Mouse (Mus musculus) heart, adult 2 months (tissue): Measurements from ENCODE around the gene Per3. TPM values are rescaled to one million over a fixed set of nuclear protein-coding genes. Genes with fewer than 3 reads are reported as not detected.
"Not testable (repeated sequence)": the region's sequence is repeated elsewhere in the genome, so short reads cannot be mapped to it uniquely, and the experiment has no call there.

Experiments
- DNase-seq, 2 experiments: peaks; one replicate each; pipeline ENCODE4 v3.0.0; 2021
- H3K27ac ChIP-seq: fragments of 200-600 bp; 2 replicates; pipeline ENCODE4 v1.8.1; 2022
- H3K27me3 ChIP-seq: fragments of 200-500 bp; 2 replicates; pipeline ENCODE4 v1.6.1; 2012; ENCODE audit warnings: mild to moderate bottlenecking, low read length, inconsistent platforms, mixed read lengths; ENCODE audit not compliant: control insufficient read depth, insufficient read depth
- H3K36me3 ChIP-seq: fragments of 200-500 bp; 2 replicates; pipeline ENCODE4 v1.6.1; 2012; ENCODE audit warnings: low read length, inconsistent platforms; ENCODE audit not compliant: control insufficient read depth, insufficient read depth
- H3K4me1 ChIP-seq: fragments of 200-500 bp; 2 replicates; pipeline ENCODE4 v1.6.1; 2011; ENCODE audit warnings: low read length; ENCODE audit not compliant: control insufficient read depth, insufficient read depth
- H3K4me3 ChIP-seq: fragments of 200-600 bp; 2 replicates; pipeline ENCODE4 v1.8.1; 2022
- H3K79me2 ChIP-seq: fragments of 200-500 bp; replicated peaks from 2 replicates; pipeline ENCODE4 v1.6.1; 2012; ENCODE audit warnings: mild to moderate bottlenecking, inconsistent platforms, low read length, moderate library complexity, mixed read lengths; ENCODE audit not compliant: control insufficient read depth, insufficient read depth
- H3K9ac ChIP-seq: fragments of 200-500 bp; 2 replicates; pipeline ENCODE4 v1.6.1; 2012; ENCODE audit warnings: low read depth, mild to moderate bottlenecking, control low read depth, inconsistent platforms, low read length, mixed read lengths
- CTCF ChIP-seq: fragments of 200-600 bp; IDR thresholded peaks from 2 replicates; pipeline ENCODE4 v1.8.1; 2022; ENCODE audit warnings: antibody characterized with exemption, mild to moderate bottlenecking, moderate library complexity
- EP300 ChIP-seq: fragments of 200-500 bp; IDR thresholded peaks from 2 replicates; pipeline ENCODE4 v1.6.1; 2011; ENCODE audit warnings: low read depth, low read length, control low read depth; ENCODE audit not compliant: insufficient read depth
- POLR2A ChIP-seq: fragments of 200-500 bp; IDR thresholded peaks from 2 replicates; pipeline ENCODE4 v1.6.1; 2011; ENCODE audit warnings: mild to moderate bottlenecking, low read depth, low read length, control low read depth; ENCODE audit not compliant: insufficient read depth
- WGBS: fragments of 180-500 bp; shearing (Covaris S2); methylation state at CpG from one replicate; pipeline ENCODE4 v1.1.7; 2018; 5-methylcytosine and 5-hydroxymethylcytosine counted together
- intact Hi-C: fragments of 180-260 bp; cut with DNase I; formaldehyde crosslinking; loops from one replicate; pipeline ENCODE4 v1.15.1; 2025
- polyA plus RNA-seq: library from polyadenylated mRNA; depleted of rRNA; stranded (reverse); fragments of >200 nt; gene quantifications from 2 replicates; pipeline ENCODE4 v1.2.3, GENCODE M21; 2012
- total RNA-seq, 2 experiments: library from RNA; stranded (reverse); gene quantifications; 2 replicates each; pipeline ENCODE4 v1.2.3; 2021

Per3 gene
- total and polyA plus RNA-seq, 3 experiments: 2.2 to 12.2 (median 11.1) TPM

DNA sequence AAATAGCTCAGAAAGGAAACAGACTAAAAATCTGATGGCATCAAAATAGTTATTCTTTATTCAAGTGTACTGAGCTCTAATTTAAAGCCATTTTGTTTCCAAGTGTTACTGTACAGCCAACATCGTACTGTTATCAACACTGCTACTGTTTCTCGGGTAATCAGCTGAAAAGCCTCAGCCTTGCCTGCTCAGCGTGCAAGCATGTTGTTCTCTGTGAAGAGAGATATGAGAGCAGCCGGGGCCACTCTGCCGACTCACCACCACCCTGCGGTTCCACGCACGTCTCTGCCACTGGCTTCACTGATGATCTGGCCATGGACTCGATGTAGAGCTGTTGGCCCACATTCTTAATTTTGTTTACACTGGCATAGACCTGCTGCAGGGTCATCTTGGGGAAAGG, 20.3 kb downstream of the Per3 start:
- Histone ChIP-seq H3K4me1 (no peaks in the 10 kb centered on the region), H3K79me2 (no peaks in the 10 kb centered on the region), H3K9ac (no peak overlapping the region), H3K27me3 (no peaks in the 10 kb centered on the region), H3K36me3 (no peaks in the 10 kb centered on the region), H3K4me3 (no peak overlapping the region), H3K27ac (no peak overlapping the region)
- 48% methylated on average over 9 of the region's 9 CpGs for WGBS
- TF ChIP-seq EP300: no peak
- TF ChIP-seq POLR2A: no peak
- TF ChIP-seq CTCF: no peak
- no peak for DNase-seq
- intact Hi-C loops: no loop called here

- H3K36me3 ChIP-seq, H3K9ac ChIP-seq, H3K27me3 ChIP-seq, H3K4me3 ChIP-seq, H3K4me1 ChIP-seq, intact Hi-C loops, DNase-seq, H3K27ac ChIP-seq, H3K79me2 ChIP-seq: not testable (repeated sequence)
- WGBS: 77% methylated on average over 1 of the region's 1 CpGs
Observed at GRCm38 (mm10) chr4:151017356-151017755, 27.1 kb downstream of the Per3 start.

DNA sequence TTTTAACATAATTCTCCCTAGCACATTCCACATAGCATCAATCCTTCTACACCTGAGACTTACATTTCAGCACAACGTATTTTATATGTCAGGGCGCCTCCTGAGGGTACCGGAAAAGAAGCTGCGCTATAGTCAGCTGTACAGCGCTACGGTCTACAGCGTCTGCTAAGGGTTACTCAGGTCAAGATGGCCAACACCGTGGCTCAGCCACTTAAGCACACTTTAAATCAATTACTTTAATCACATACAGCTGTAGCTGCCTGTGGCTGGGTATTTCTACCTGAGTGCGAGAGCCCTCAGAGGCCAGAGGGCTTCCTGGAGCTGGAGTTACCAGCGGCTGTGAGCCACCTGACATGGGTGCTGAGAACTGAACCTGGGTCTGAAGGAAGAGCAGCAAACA, 28.5 kb downstream of the Per3 start:
- TF ChIP-seq POLR2A (no peak), EP300 (no peak), CTCF (no peak)
- intact Hi-C loops: no loop called here
- H3K4me1 ChIP-seq: no peaks in the 10 kb centered on the region
- H3K27me3 ChIP-seq: no peaks in the 10 kb centered on the region
- no peak overlapping the region for H3K4me3 ChIP-seq
- no peaks in the 10 kb centered on the region; the same call in 1 of the 2 replicates for H3K36me3 ChIP-seq
- no peaks in the 10 kb centered on the region for H3K79me2 ChIP-seq
- WGBS: 94% methylated on average over 10 of the region's 10 CpGs
- no peak overlapping the region for H3K27ac ChIP-seq
- no peak overlapping the region for H3K9ac ChIP-seq
- DNase-seq: no peak

GRCm38 (mm10) chr4:151010316-151010715, 34.1 kb downstream of the Per3 start:
- DNase-seq: no peak
- H3K27ac ChIP-seq: no peak overlapping the region
- H3K9ac ChIP-seq: no peak overlapping the region
- H3K4me1 ChIP-seq: no peaks in the 10 kb centered on the region
- no peaks in the 10 kb centered on the region for H3K36me3 ChIP-seq
- no peak overlapping the region for H3K4me3 ChIP-seq
- no peaks in the 10 kb centered on the region for H3K27me3 ChIP-seq
- TF ChIP-seq CTCF (no peak), EP300 (no peak)
- intact Hi-C loops: no loop called here
- no peaks in the 10 kb centered on the region for H3K79me2 ChIP-seq
- 94% methylated on average over 7 of the region's 7 CpGs for WGBS

DNA sequence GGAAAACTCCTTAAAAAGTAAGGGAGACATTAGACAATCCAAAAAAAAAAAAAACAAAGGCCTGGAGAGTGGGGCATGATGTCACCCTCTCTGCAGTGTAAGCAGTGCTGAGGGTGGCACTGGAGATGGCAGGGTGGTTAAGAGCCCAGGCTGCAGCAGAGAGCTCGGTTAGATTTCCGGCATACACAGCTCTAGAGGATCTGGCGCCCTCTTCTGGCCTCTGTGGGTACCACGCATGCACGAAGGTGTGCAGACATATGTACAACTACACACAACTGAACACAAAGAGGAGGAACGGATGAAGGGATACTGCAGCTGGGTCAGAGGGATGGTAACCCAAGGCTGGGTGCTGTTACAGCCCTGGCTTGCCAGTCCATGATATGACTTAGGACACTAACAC, 37.5 kb downstream of the Per3 start:
- Histone ChIP-seq H3K4me3 (no peak overlapping the region), H3K79me2 (no peaks in the 10 kb centered on the region), H3K9ac (no peak overlapping the region), H3K27ac (no peak overlapping the region), H3K36me3 (no peaks in the 10 kb centered on the region), H3K4me1 (no peaks in the 10 kb centered on the region), H3K27me3 (no peaks in the 10 kb centered on the region)
- intact Hi-C loops: no loop called here
- TF ChIP-seq CTCF (peak; percentile 60), EP300 (no peak)
- WGBS: 66% methylated on average over 6 of the region's 6 CpGs
- peak in 1 of 2 experiments; percentile 32 for DNase-seq

DNA sequence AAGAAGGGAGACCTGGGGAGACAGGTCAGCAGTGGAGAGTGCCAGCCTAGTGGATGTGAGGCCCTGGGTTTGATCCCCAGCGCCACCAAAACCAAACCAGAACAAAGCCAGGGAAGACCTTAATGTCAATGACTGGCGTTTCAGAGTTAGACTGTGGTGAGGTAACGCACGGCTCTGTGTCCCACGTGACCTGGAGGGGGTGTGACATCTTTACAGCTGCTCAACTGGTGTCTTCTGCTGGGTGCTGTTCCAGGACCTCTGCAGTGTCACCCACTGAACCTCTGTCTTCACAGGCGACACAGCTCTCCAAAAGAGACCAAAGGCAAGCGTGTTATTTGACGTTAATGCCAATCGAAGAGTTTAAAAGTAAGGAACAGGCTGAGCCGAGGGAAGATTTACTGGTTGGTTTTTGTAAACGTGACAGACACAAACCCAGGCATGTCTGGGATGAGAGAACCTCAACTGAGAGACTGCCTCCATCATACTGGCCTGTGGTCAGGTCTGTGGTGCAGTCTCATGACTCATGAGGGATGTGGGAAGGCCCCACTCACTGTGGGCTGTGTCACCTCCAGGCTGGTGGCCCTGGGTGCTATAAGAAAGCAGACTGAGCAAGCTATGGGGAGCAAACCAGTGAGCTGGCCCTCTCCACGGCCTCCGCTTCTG, 38.7 kb downstream of the Per3 start:
- no peak for TF ChIP-seq POLR2A
- TF ChIP-seq CTCF: no peak
- TF ChIP-seq EP300: no peak
- Histone ChIP-seq H3K4me1 (no peaks in the 10 kb centered on the region), H3K79me2 (no peaks in the 10 kb centered on the region), H3K9ac (no peak overlapping the region), H3K36me3 (no peaks in the 10 kb centered on the region), H3K27ac (no peak overlapping the region), H3K27me3 (no peaks in the 10 kb centered on the region), H3K4me3 (no peak overlapping the region)
- WGBS: 91% methylated on average over 13 of the region's 13 CpGs
- intact Hi-C loops: no loop called here
- no peak for DNase-seq
